Mouse (Mus musculus): ENCODE results near the gene Olfr430. TPM values are rescaled to one million over a fixed set of nuclear protein-coding genes. Genes with fewer than 3 reads are reported as not detected.

Gene Olfr430
- polyA plus RNA-seq, 1 experiment from 2014 or later = not detected

- ATAC-seq = no peak
- Histone ChIP-seq H3K27ac (no peak overlapping the region), H3K36me3 (ENCODE audit: poor library complexity, severe bottlenecking) (no peaks in the 10 kb centered on the region), H3K9ac (no peak overlapping the region), H3K4me2 (no peak overlapping the region), H3K27me3 (no peaks in the 10 kb centered on the region), H3K4me1 (no peaks in the 10 kb centered on the region), H3K9me3 (replicated peaks) (no peaks in the 10 kb centered on the region), H3K4me3 (no peak overlapping the region)
- 86% methylated on average over 5 of the region's 5 CpGs for WGBS
Measured at GRCm38 (mm10) chr1:174051931-174052536, 14.4 kb upstream of the Olfr430 start.

- H3K27me3 ChIP-seq = no peaks in the 10 kb centered on the region
- H3K4me2 ChIP-seq = no peak overlapping the region
- WGBS = 89% methylated on average over 3 of the region's 3 CpGs
- H3K27ac ChIP-seq = no peak overlapping the region
- ATAC-seq = no peak
- no peaks in the 10 kb centered on the region for H3K4me1 ChIP-seq
- H3K9me3 ChIP-seq (replicated peaks) = no peaks in the 10 kb centered on the region
- no peak overlapping the region for H3K4me3 ChIP-seq
- no peaks in the 10 kb centered on the region for H3K36me3 ChIP-seq (ENCODE audit: poor library complexity, severe bottlenecking)
- no peak overlapping the region for H3K9ac ChIP-seq
Measured at GRCm38 (mm10) chr1:174052981-174053380, 13.4 kb upstream of the Olfr430 start.

GRCm38 (mm10) chr1:174055248-174055647, 11.2 kb upstream of the Olfr430 start:
- Histone ChIP-seq H3K27ac (no peak overlapping the region), H3K4me2 (no peak overlapping the region), H3K9me3 (replicated peaks) (no peaks in the 10 kb centered on the region), H3K4me3 (no peak overlapping the region), H3K4me1 (no peaks in the 10 kb centered on the region), H3K9ac (no peak overlapping the region), H3K27me3 (no peaks in the 10 kb centered on the region), H3K36me3 (ENCODE audit: poor library complexity, severe bottlenecking) (no peaks in the 10 kb centered on the region)
- WGBS = 83% methylated on average over 2 of the region's 2 CpGs
- ATAC-seq = no peak

GRCm38 (mm10) chr1:174084031-174084430, 17.6 kb downstream of the Olfr430 start, which contains the start of gene Olfr429:
Gene Olfr429, plus strand, starts transcription at chr1:174084331.
- Histone ChIP-seq H3K4me2 (no peak within 1 kb of the TSS), H3K27me3 (no peaks in the 10 kb centered on the region), H3K36me3 (ENCODE audit: poor library complexity, severe bottlenecking) (no peaks in the 10 kb centered on the region), H3K9ac (no peak within 1 kb of the TSS), H3K4me3 (no peak within 1 kb of the TSS), H3K4me1 (no peaks in the 10 kb centered on the region), H3K9me3 (replicated peaks) (no peaks in the 10 kb centered on the region), H3K27ac (no peak within 1 kb of the TSS)
- ATAC-seq = no peak
- WGBS = 90% methylated on average over 2 of the region's 2 CpGs

- H3K9me3 ChIP-seq (replicated peaks) = no peaks in the 10 kb centered on the region
- no peak within 1 kb of the TSS for H3K4me3 ChIP-seq
- no peak within 1 kb of the TSS for H3K27ac ChIP-seq
- H3K27me3 ChIP-seq = no peaks in the 10 kb centered on the region
- WGBS = 90% methylated on average over 1 of the region's 1 CpGs
- no peak within 1 kb of the TSS for H3K9ac ChIP-seq
- no peak for ATAC-seq
- no peak within 1 kb of the TSS for H3K4me2 ChIP-seq
- no peaks in the 10 kb centered on the region for H3K4me1 ChIP-seq
- no peaks in the 10 kb centered on the region for H3K36me3 ChIP-seq (ENCODE audit: poor library complexity, severe bottlenecking)
Measured at GRCm38 (mm10) chr1:174096591-174096990, 30.2 kb downstream of the Olfr430 start, which contains the start of gene Olfr427. Gene Olfr427, plus strand, starts transcription at chr1:174096891.

GRCm38 (mm10) chr1:174103735-174104134, 37.3 kb downstream of the Olfr430 start:
- Histone ChIP-seq H3K4me2 (no peak overlapping the region), H3K9ac (no peak overlapping the region), H3K27ac (no peak overlapping the region), H3K27me3 (no peaks in the 10 kb centered on the region), H3K4me3 (no peak overlapping the region), H3K9me3 (replicated peaks) (no peaks in the 10 kb centered on the region), H3K36me3 (ENCODE audit: poor library complexity, severe bottlenecking) (no peaks in the 10 kb centered on the region), H3K4me1 (no peaks in the 10 kb centered on the region)
- ATAC-seq = no peak
- WGBS = 67% methylated on average over 2 of the region's 2 CpGs

- 58% methylated on average over 2 of the region's 2 CpGs for WGBS
- no peak within 1 kb of the TSS for H3K4me2 ChIP-seq
- no peaks in the 10 kb centered on the region for H3K4me1 ChIP-seq
- no peaks in the 10 kb centered on the region for H3K36me3 ChIP-seq (ENCODE audit: poor library complexity, severe bottlenecking)
- no peaks in the 10 kb centered on the region for H3K27me3 ChIP-seq
- no peak within 1 kb of the TSS for H3K27ac ChIP-seq
- no peaks in the 10 kb centered on the region for H3K9me3 ChIP-seq (replicated peaks)
- no peak for ATAC-seq
- no peak within 1 kb of the TSS for H3K9ac ChIP-seq
- H3K4me3 ChIP-seq = no peak within 1 kb of the TSS
Measured at GRCm38 (mm10) chr1:174121062-174121461, 54.7 kb downstream of the Olfr430 start, which contains the start of gene Olfr231. Gene Olfr231, minus strand, starts transcription at chr1:174121162.

Other genes starting within 250 kb of the Olfr430 start
- 0.12 and 0.15 TPM in 2 replicates for gene Ifi211, start 153.6 kb upstream of the Olfr430 start, polyA plus RNA-seq (2015; fragmentation: Nextera tagmentation; extraction: Ambion mirVana)
- 0.79 and 0.90 TPM in 2 replicates for gene Mndal, start 124.1 kb upstream of the Olfr430 start, polyA plus RNA-seq (2015; fragmentation: Nextera tagmentation; extraction: Ambion mirVana)
- gene Ifi203, start 123.9 kb upstream of the Olfr430 start, polyA plus RNA-seq (2015; fragmentation: Nextera tagmentation; extraction: Ambion mirVana) = 0.78 and 1.7 TPM in 2 replicates
- not detected in 2 replicates for gene Ifi202b, start 83.9 kb upstream of the Olfr430 start, polyA plus RNA-seq (2015; fragmentation: Nextera tagmentation; extraction: Ambion mirVana)
- gene Ifi205, start 34.8 kb upstream of the Olfr430 start, polyA plus RNA-seq (2015; fragmentation: Nextera tagmentation; extraction: Ambion mirVana) = not detected in 2 replicates
- not detected in 2 replicates for gene Olfr433, start 25.9 kb upstream of the Olfr430 start, polyA plus RNA-seq (2015; fragmentation: Nextera tagmentation; extraction: Ambion mirVana)
- not detected in 2 replicates for gene Olfr432, start 17.4 kb upstream of the Olfr430 start, polyA plus RNA-seq (2015; fragmentation: Nextera tagmentation; extraction: Ambion mirVana)
- not detected in 2 replicates for gene Olfr429, start 17.7 kb downstream of the Olfr430 start, polyA plus RNA-seq (2015; fragmentation: Nextera tagmentation; extraction: Ambion mirVana)
- not detected in 2 replicates for gene Olfr427, start 30.3 kb downstream of the Olfr430 start, polyA plus RNA-seq (2015; fragmentation: Nextera tagmentation; extraction: Ambion mirVana)
- not detected in 2 replicates for gene Olfr231, start 54.6 kb downstream of the Olfr430 start, polyA plus RNA-seq (2015; fragmentation: Nextera tagmentation; extraction: Ambion mirVana)
- gene Olfr424, start 64.9 kb downstream of the Olfr430 start, polyA plus RNA-seq (2015; fragmentation: Nextera tagmentation; extraction: Ambion mirVana) = not detected in 2 replicates
- gene Olfr420, start 89.0 kb downstream of the Olfr430 start, polyA plus RNA-seq (2015; fragmentation: Nextera tagmentation; extraction: Ambion mirVana) = 0.04 TPM in 1 of 2 replicates, not detected in the other
- gene Spta1, start 106.2 kb downstream of the Olfr430 start, polyA plus RNA-seq (2015; fragmentation: Nextera tagmentation; extraction: Ambion mirVana) = 0.13 and 0.21 TPM in 2 replicates
- gene Olfr419, start 185.5 kb downstream of the Olfr430 start, polyA plus RNA-seq (2015; fragmentation: Nextera tagmentation; extraction: Ambion mirVana) = not detected in 2 replicates

Data from forebrain, embryonic 13.5 days (tissue).